Mouse (Mus musculus) brain, embryonic 14.5 days (tissue): ENCODE measurements at regions not wholly inside any gene's neighbourhood (a gene's known extent, or its start where the extent isn't known, plus 50 kb on each side); places are given as distances from the start of the nearest gene placed in this dataset.

Experiments used
- CTCF ChIP-seq: fragments of 200-500 bp; IDR thresholded peaks from 2 replicates; pipeline ENCODE4 v1.5.1; 2012; ENCODE audit warnings: inconsistent platforms, mild to moderate bottlenecking, moderate library complexity, borderline replicate concordance; ENCODE audit not compliant: insufficient read depth, insufficient read length; ENCODE audit errors: extremely low read depth
- POLR2A ChIP-seq: fragments of 200-500 bp; IDR thresholded peaks from 2 replicates; pipeline ENCODE4 v1.6.1; 2012; ENCODE audit warnings: mild to moderate bottlenecking, inconsistent platforms, borderline replicate concordance; ENCODE audit not compliant: poor library complexity, insufficient read depth, insufficient read length, severe bottlenecking; ENCODE audit errors: extremely low read depth

- no peak for TF ChIP-seq CTCF
- no peak for TF ChIP-seq POLR2A
Measured at GRCm38 (mm10) chr2:178954420-178955067, 487.7 kb upstream of the Cdh4 start.
